Mouse (Mus musculus) midbrain, embryonic 12.5 days (tissue): Measurements from ENCODE around the gene Slc31a2. TPM values are rescaled to one million over a fixed set of nuclear protein-coding genes. Genes with fewer than 3 reads are reported as not detected.

Experiments
- ATAC-seq: fragments of 200-750 bp; cut with Nextera tagmentation; 2 replicates; pipeline ENCODE4 v1.8.0; 2017; ENCODE audit warnings: low read depth, moderate TSS enrichment, moderate library complexity; ENCODE audit not compliant: low FRiP score
- H3K27ac ChIP-seq: fragments of 300-500 bp; sonication (generic); replicated peaks from 2 replicates; pipeline ENCODE4 v1.5.1; 2016; ENCODE audit warnings: mild to moderate bottlenecking
- H3K27me3 ChIP-seq: fragments of 300-500 bp; sonication (generic); 2 replicates; pipeline ENCODE4 v1.6.1; 2016; ENCODE audit warnings: mild to moderate bottlenecking
- H3K36me3 ChIP-seq: fragments of 300-500 bp; sonication (generic); 2 replicates; pipeline ENCODE4 v1.6.1; 2016
- H3K4me1 ChIP-seq: fragments of 300-500 bp; sonication (generic); 2 replicates; pipeline ENCODE4 v1.6.1; 2016
- H3K4me2 ChIP-seq: fragments of 300-500 bp; sonication (generic); replicated peaks from 2 replicates; pipeline ENCODE4 v1.6.1; 2016; ENCODE audit warnings: mild to moderate bottlenecking, moderate library complexity
- H3K4me3 ChIP-seq: fragments of 300-500 bp; sonication (generic); 2 replicates; pipeline ENCODE4 v1.5.1; 2016; ENCODE audit warnings: mild to moderate bottlenecking
- H3K9ac ChIP-seq: fragments of 300-500 bp; sonication (generic); replicated peaks from 2 replicates; pipeline ENCODE4 v1.6.1; 2016; ENCODE audit warnings: mild to moderate bottlenecking, moderate library complexity
- H3K9me3 ChIP-seq: fragments of 300-500 bp; sonication (generic); 2 replicates; pipeline ENCODE4 v1.6.1; 2016; ENCODE audit warnings: mild to moderate bottlenecking
- WGBS: fragments of 180-500 bp; shearing (Covaris S2); methylation state at CpG from one replicate; pipeline ENCODE4 v1.1.7; 2016; 5-methylcytosine and 5-hydroxymethylcytosine counted together
- polyA plus RNA-seq: library from polyadenylated mRNA; unstranded; fragments of >200 nt; fragmentation: Nextera tagmentation; extraction: Ambion mirVana; gene quantifications from 2 replicates; pipeline ENCODE4 v1.2.1, GENCODE M21; 2016

The Slc31a2 gene
- polyA plus RNA-seq, 1 experiment from 2014 or later, result 9.5 TPM

DNA sequence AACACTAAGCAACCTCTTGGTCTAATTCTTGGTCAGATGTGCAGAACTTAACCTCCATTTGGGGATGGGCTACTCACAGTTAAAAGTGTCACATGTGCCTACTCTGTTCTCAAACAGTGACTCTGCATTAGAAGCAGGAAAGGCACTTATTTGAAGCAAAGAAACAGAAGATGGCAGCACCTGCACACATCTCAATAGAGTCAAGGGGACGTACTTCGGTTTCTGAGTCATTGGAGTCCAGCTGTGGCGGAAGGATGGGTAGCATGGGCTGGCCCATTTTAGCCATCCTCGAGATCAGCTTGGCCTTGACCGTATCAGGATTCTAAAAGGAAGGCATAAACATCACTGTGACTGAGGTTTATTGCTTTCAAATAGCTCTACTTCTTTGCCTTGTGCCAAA is 69.6 kb downstream of the Slc31a2 start:
- Histone ChIP-seq H3K4me3 (no peak overlapping the region), H3K27me3 (no peaks in the 10 kb centered on the region), H3K4me2 (no peak overlapping the region), H3K27ac (no peak overlapping the region), H3K9ac (no peak overlapping the region), H3K36me3 (peaks cover 55% of the 10 kb centered on the region), H3K4me1 (no peaks in the 10 kb centered on the region), H3K9me3 (no peaks in the 10 kb centered on the region)
- ATAC-seq, result no peak
- 84% methylated on average over 5 of the region's 5 CpGs for WGBS

DNA sequence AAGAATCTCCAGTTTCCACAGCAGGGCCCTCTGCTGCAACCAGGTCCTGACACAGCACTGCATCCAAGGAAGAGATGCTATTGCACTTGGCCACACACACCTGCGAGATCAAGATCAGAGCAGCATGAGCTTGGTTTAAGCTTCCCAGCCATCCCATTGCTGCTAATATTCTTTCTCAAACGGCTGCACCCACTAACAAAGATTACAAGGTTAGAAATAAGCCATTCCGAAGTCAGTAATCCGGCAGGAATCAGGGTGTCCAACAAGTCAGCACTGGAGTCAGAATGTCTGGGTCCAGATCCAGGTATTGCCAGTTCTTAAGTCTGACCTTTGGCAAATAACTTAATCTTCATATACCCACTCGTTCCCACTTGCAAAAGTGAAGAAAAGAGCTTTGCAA is 76.2 kb downstream of the Slc31a2 start:
- no peak overlapping the region for H3K4me3 ChIP-seq
- no peaks in the 10 kb centered on the region for H3K27me3 ChIP-seq
- no peak overlapping the region for H3K9ac ChIP-seq
- peaks cover 26% of the 10 kb centered on the region for H3K36me3 ChIP-seq
- no peaks in the 10 kb centered on the region for H3K4me1 ChIP-seq
- WGBS, result 92% methylated on average over 5 of the region's 5 CpGs
- no peaks in the 10 kb centered on the region for H3K9me3 ChIP-seq
- no peak overlapping the region for H3K4me2 ChIP-seq
- ATAC-seq, result no peak
- no peak overlapping the region for H3K27ac ChIP-seq

DNA sequence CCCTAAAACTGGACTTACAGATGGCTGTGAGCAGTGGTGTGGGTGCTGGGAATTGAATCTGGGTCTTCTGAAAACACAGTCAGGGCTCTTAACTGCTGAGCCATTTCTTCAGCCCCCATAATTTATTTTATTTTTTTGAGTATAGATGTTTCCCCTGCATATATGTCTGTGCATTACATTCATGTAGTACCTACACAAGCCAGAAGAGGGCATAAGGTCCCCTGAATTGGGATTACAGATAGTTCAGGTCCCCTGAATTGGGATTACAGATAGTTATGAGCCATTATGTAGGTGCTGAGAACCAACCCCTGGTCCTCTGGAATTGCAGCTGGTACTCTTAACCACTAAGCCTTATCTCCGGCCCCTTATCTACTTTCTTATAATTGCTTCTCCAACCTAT is 81.6 kb downstream of the Slc31a2 start:
- Histone ChIP-seq H3K36me3 (peaks cover 34% of the 10 kb centered on the region), H3K27me3 (no peaks in the 10 kb centered on the region), H3K4me1 (no peaks in the 10 kb centered on the region), H3K9ac (no peak overlapping the region), H3K4me2 (no peak overlapping the region), H3K4me3 (no peak overlapping the region), H3K27ac (no peak overlapping the region), H3K9me3 (no peaks in the 10 kb centered on the region)
- WGBS, result 84% methylated on average over 1 of the region's 1 CpGs
- no peak for ATAC-seq

DNA sequence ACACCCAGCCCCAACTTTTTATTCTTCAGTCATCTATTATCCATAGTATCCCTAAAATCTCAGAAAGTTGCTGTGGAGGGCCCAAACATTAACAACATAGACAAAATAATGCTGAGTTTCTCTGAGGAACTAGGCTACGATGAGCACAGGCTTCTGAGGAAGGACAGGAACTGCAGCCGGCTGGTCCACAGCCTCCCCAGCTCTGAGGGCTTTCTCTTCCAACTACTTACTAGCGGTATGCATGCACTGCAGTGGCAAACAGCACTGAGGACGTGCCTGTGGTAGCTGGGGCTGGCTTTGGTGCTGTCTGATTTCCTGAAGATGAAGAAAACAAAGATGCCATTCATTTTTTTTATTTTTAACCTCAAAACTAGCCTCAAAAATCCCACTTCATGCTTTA is 83.5 kb downstream of the Slc31a2 start:
- no peak overlapping the region for H3K9ac ChIP-seq
- no peak for ATAC-seq
- H3K27ac ChIP-seq, result no peak overlapping the region
- H3K9me3 ChIP-seq, result no peaks in the 10 kb centered on the region
- no peaks in the 10 kb centered on the region for H3K27me3 ChIP-seq
- no peaks in the 10 kb centered on the region for H3K4me1 ChIP-seq
- no peak overlapping the region for H3K4me2 ChIP-seq
- H3K36me3 ChIP-seq, result peaks cover 34% of the 10 kb centered on the region
- WGBS, result 85% methylated on average over 4 of the region's 4 CpGs
- no peak overlapping the region for H3K4me3 ChIP-seq

- no peak overlapping the region for H3K27ac ChIP-seq
- no peaks in the 10 kb centered on the region for H3K9me3 ChIP-seq
- no peak for ATAC-seq
- H3K27me3 ChIP-seq, result no peaks in the 10 kb centered on the region
- no peaks in the 10 kb centered on the region for H3K4me1 ChIP-seq
- WGBS, result 82% methylated on average over 9 of the region's 9 CpGs
- peaks cover 37% of the 10 kb centered on the region for H3K36me3 ChIP-seq
- H3K4me2 ChIP-seq, result no peak overlapping the region
- no peak overlapping the region for H3K4me3 ChIP-seq
- H3K9ac ChIP-seq, result no peak overlapping the region
Observed at GRCm38 (mm10) chr4:62347605-62348328, 85.4 kb downstream of the Slc31a2 start.

Other genes with a start within 250 kb of the Slc31a2 start
- not detected in 2 replicates for gene Mup20, start 208.4 kb upstream of the Slc31a2 start, polyA plus RNA-seq
- gene Mup3, start 175.2 kb upstream of the Slc31a2 start, polyA plus RNA-seq, result not detected in 2 replicates
- gene Mup21, start 111.7 kb upstream of the Slc31a2 start, polyA plus RNA-seq, result not detected in 2 replicates
- 28.1 and 31.5 TPM in 2 replicates for gene Zfp37, start 31.5 kb upstream of the Slc31a2 start, polyA plus RNA-seq
- 24.5 and 27.5 TPM in 2 replicates for gene Fkbp15, start 98.0 kb downstream of the Slc31a2 start, polyA plus RNA-seq
- gene Slc31a1, start 98.2 kb downstream of the Slc31a2 start, polyA plus RNA-seq, result 48.1 and 48.6 TPM in 2 replicates
- gene Cdc26, start 146.1 kb downstream of the Slc31a2 start, polyA plus RNA-seq, result 146 and 157 TPM in 2 replicates
- 25.3 and 26.4 TPM in 2 replicates for gene Prpf4, start 146.2 kb downstream of the Slc31a2 start, polyA plus RNA-seq
- gene Rnf183, start 172.7 kb downstream of the Slc31a2 start, polyA plus RNA-seq, result 0.13 and 0.41 TPM in 2 replicates
- gene Wdr31, start 208.3 kb downstream of the Slc31a2 start, polyA plus RNA-seq, result 8.8 and 9.4 TPM in 2 replicates
- gene Bspry, start 217.5 kb downstream of the Slc31a2 start, polyA plus RNA-seq, result 0.82 and 0.88 TPM in 2 replicates
- gene Hdhd3, start 240.9 kb downstream of the Slc31a2 start, polyA plus RNA-seq, result 12.0 and 12.8 TPM in 2 replicates